Mouse (Mus musculus) forebrain, postnatal 0 days (tissue): ENCODE results near the gene Ankrd65. TPM values are rescaled to one million over a fixed set of nuclear protein-coding genes. Genes with fewer than 3 reads are reported as not detected.
"Not testable (repeated sequence)": the region's sequence is repeated elsewhere in the genome, so short reads cannot be mapped to it uniquely, and the experiment has no call there.

Experiments
- ATAC-seq: fragments of 200-750 bp; cut with Nextera tagmentation; 2 replicates; pipeline ENCODE4 v1.8.0; 2017; ENCODE audit warnings: mild to moderate bottlenecking, moderate library complexity
- DNase-seq: peaks from one replicate; pipeline ENCODE4 v3.0.0-alpha.2; 2015
- H3K27ac ChIP-seq: fragments of 300-500 bp; sonication (generic); 2 replicates; pipeline ENCODE4 v1.5.1; 2014; ENCODE audit warnings: low read depth, mild to moderate bottlenecking, antibody characterized with exemption, low read length, moderate library complexity, mixed read lengths
- H3K27me3 ChIP-seq: fragments of 300-500 bp; sonication (generic); 2 replicates; pipeline ENCODE4 v1.6.1; 2014; ENCODE audit warnings: mild to moderate bottlenecking, low read length, mixed read lengths; ENCODE audit not compliant: insufficient read depth
- H3K36me3 ChIP-seq: fragments of 300-500 bp; sonication (generic); 2 replicates; pipeline ENCODE4 v1.6.1; 2014; ENCODE audit warnings: mild to moderate bottlenecking, moderate library complexity; ENCODE audit not compliant: insufficient read depth
- H3K4me1 ChIP-seq: fragments of 300-500 bp; sonication (generic); 2 replicates; pipeline ENCODE4 v1.6.1; 2014; ENCODE audit warnings: antibody characterized with exemption; ENCODE audit not compliant: insufficient read depth
- H3K4me2 ChIP-seq: fragments of 300-500 bp; sonication (generic); 2 replicates; pipeline ENCODE4 v1.6.1; 2014; ENCODE audit warnings: low read depth, mild to moderate bottlenecking, moderate library complexity
- H3K4me3 ChIP-seq: fragments of 300-500 bp; sonication (generic); 2 replicates; pipeline ENCODE4 v1.5.1; 2014; ENCODE audit warnings: low read depth, low read length, mixed read lengths
- H3K9ac ChIP-seq: fragments of 300-500 bp; sonication (generic); 2 replicates; pipeline ENCODE4 v1.6.1; 2014; ENCODE audit warnings: mild to moderate bottlenecking
- H3K9me3 ChIP-seq: fragments of 300-500 bp; sonication (generic); 2 replicates; pipeline ENCODE4 v1.6.1; 2016; ENCODE audit warnings: low read length
- CTCF ChIP-seq: sonication (generic); IDR thresholded peaks from 2 replicates; pipeline ENCODE4 v1.5.1; 2016; ENCODE audit warnings: antibody characterized with exemption, control low read depth, low read depth
- WGBS: fragments of 180-500 bp; shearing (Covaris S2); extraction: QIAGEN DNeasy Blood & Tissue Kit; methylation state at CpG from one replicate; pipeline ENCODE4 v1.1.7; 2014; 5-methylcytosine and 5-hydroxymethylcytosine counted together
- polyA plus RNA-seq: library from polyadenylated mRNA; unstranded; fragments of >200 nt; fragmentation: Nextera tagmentation; extraction: Ambion mirVana; gene quantifications from 2 replicates; pipeline ENCODE4 v1.2.1, GENCODE M21; 2015
- total RNA-seq: library from RNA; depleted of rRNA; stranded (reverse); fragments of >200 nt; gene quantifications from 2 replicates; pipeline ENCODE4 v1.2.3, GENCODE M21; 2014

Gene Ankrd65
- total and polyA plus RNA-seq, 2 experiments from 2014 or later: not detected

- ATAC-seq (peak; percentile 94), DNase-seq (peak; percentile 89)
- H3K9me3 ChIP-seq: no peaks in the 10 kb centered on the region
- 4% methylated on average over 51 of the region's 52 CpGs for WGBS
- H3K27me3 ChIP-seq: no peaks in the 10 kb centered on the region
- TF ChIP-seq CTCF: peak; percentile 80
- no peaks in the 10 kb centered on the region for H3K36me3 ChIP-seq
- H3K4me2 ChIP-seq: peak overlapping the region; percentile 76
- peak overlapping the region; percentile 96 for H3K9ac ChIP-seq
- H3K4me1 ChIP-seq: peaks cover 2% of the 10 kb centered on the region; the same call in 1 of the 2 replicates
- H3K4me3 ChIP-seq: peak overlapping the region; percentile 64
- H3K27ac ChIP-seq: peak overlapping the region; percentile 88
Measured at GRCm38 (mm10) chr4:155784081-155784701, 6.0 kb upstream of the Ankrd65 start.

DNA sequence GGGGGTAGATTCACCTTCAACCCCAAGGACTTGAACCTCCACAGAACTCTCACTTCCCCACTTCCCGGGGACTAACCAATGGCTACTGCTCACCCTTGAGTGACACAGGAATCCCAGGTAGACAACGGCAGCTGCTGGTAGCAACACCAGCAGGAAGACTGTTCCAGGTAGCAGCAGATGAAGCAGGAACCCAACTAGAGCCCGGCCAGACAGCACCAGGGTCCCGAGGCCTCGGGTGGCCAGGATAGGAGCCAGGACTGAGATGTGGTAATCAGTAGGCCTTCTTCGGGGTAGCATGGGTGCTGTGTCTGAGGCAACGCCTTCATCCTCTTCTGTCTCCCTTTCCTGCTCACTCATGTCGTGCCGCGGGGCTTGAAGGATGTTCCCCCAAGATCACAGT lies 5.0 kb upstream of the Ankrd65 start:
- H3K4me3 ChIP-seq: no peak overlapping the region
- 80% methylated on average over 10 of the region's 10 CpGs for WGBS
- no peaks in the 10 kb centered on the region for H3K27me3 ChIP-seq
- H3K9ac ChIP-seq: 0 out of 2 replicates have a peak overlapping the region, but pooled peaks have one; percentile 10
- H3K27ac ChIP-seq: no peak overlapping the region
- no peak overlapping the region for H3K4me2 ChIP-seq
- DNase-seq: no peak
- H3K36me3 ChIP-seq: no peaks in the 10 kb centered on the region
- H3K9me3 ChIP-seq: no peaks in the 10 kb centered on the region
- peaks cover 2% of the 10 kb centered on the region; the same call in 1 of the 2 replicates for H3K4me1 ChIP-seq
- ATAC-seq: no peak
- TF ChIP-seq CTCF: no peak

GRCm38 (mm10) chr4:155785819-155786218 lies 4.4 kb upstream of the Ankrd65 start, which contains the start of gene Tmem88b:
Gene Tmem88b, minus strand, starts transcription at chr4:155785874.
- no peaks in the 10 kb centered on the region for H3K27me3 ChIP-seq
- WGBS: 63% methylated on average over 5 of the region's 5 CpGs
- H3K4me1 ChIP-seq: peaks cover 2% of the 10 kb centered on the region; the same call in 1 of the 2 replicates
- peak within 1 kb of the TSS; percentile 88 for H3K27ac ChIP-seq
- no peak for ATAC-seq
- peak; percentile 42; the same call in 1 of the 2 replicates for TF ChIP-seq CTCF
- H3K9ac ChIP-seq: peak within 1 kb of the TSS; percentile 96
- H3K4me3 ChIP-seq: peak within 1 kb of the TSS; percentile 64
- no peaks in the 10 kb centered on the region for H3K9me3 ChIP-seq
- no peaks in the 10 kb centered on the region for H3K36me3 ChIP-seq
- DNase-seq: no peak
- peak within 1 kb of the TSS; percentile 76 for H3K4me2 ChIP-seq

GRCm38 (mm10) chr4:155788300-155788699 lies 1.9 kb upstream of the Ankrd65 start:
- TF ChIP-seq CTCF: no peak
- H3K27me3 ChIP-seq: no peaks in the 10 kb centered on the region
- no peak overlapping the region for H3K9ac ChIP-seq
- H3K9me3 ChIP-seq: no peaks in the 10 kb centered on the region
- H3K36me3 ChIP-seq: no peaks in the 10 kb centered on the region
- no peak overlapping the region for H3K4me3 ChIP-seq
- DNase-seq: no peak
- no peak overlapping the region for H3K4me2 ChIP-seq
- H3K4me1 ChIP-seq: peaks cover 2% of the 10 kb centered on the region; the same call in 1 of the 2 replicates
- WGBS: 72% methylated on average over 3 of the region's 3 CpGs
- ATAC-seq: no peak
- no peak overlapping the region for H3K27ac ChIP-seq

DNA sequence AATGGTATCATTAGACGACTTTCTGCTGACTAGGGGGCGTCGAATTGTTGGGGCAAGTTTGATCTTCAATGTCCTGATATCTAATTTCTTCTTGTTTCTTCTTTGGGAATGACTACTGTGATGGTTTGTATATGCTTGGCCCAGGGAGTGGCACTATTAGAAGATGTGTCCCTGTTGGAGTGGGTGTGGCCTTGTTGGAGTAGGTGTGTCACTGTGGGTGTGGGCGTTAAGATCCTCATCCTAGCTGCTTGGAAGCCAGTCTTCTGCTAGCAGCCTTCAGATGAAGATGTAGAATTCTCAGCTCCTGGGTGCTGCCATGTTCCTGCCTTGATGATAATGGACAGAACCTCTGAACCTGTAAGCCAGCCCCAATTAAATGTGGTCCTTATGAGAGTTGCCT lies 1.4 kb upstream of the Ankrd65 start:
- H3K36me3 ChIP-seq, H3K4me1 ChIP-seq, ATAC-seq, H3K27ac ChIP-seq, H3K4me2 ChIP-seq, H3K4me3 ChIP-seq, H3K27me3 ChIP-seq, H3K9ac ChIP-seq, DNase-seq, H3K9me3 ChIP-seq: not testable (repeated sequence)
- WGBS: 85% methylated on average over 4 of the region's 4 CpGs

DNA sequence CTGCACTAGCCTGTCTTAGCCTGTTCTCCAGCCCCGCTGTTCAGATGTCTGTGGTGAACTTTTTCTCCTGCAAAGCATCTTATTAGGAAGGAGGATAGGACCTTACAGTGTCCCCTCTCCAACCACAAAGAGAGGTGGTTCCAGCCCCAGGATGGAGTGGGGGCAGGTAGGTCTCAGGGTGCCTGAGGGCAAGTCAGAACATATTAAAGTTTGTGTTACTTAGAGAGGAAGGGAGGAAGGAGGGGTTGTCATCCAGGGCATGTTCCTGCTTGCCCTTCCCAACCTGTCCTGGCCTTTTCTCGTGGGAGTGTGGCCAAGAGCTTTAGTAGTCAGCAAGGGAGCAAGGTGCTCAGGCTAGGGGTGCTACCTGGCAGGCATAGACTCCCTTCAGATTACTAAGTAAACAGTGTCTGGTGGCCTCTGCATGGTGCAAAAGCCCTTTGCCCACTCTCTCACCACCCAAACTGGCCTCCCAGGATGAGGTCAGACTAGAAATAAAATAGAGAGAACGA lies 467 bp downstream of the Ankrd65 start:
- ATAC-seq (no peak), DNase-seq (no peak)
- 71% methylated on average over 3 of the region's 3 CpGs for WGBS
- H3K9me3 ChIP-seq: no peaks in the 10 kb centered on the region
- no peak overlapping the region for H3K4me2 ChIP-seq
- no peak overlapping the region for H3K9ac ChIP-seq
- H3K4me1 ChIP-seq: no peaks in the 10 kb centered on the region
- H3K36me3 ChIP-seq: no peaks in the 10 kb centered on the region
- no peak overlapping the region for H3K4me3 ChIP-seq
- TF ChIP-seq CTCF: no peak
- H3K27ac ChIP-seq: no peak overlapping the region
- H3K27me3 ChIP-seq: no peaks in the 10 kb centered on the region

GRCm38 (mm10) chr4:155791240-155791933 lies 1.1 kb downstream of the Ankrd65 start:
- TF ChIP-seq CTCF: no peak
- ATAC-seq: no peak
- no peak overlapping the region for H3K27ac ChIP-seq

More at GRCm38 (mm10) chr4:155791240-155791933, 1.1 kb downstream of the Ankrd65 start:
- Histone ChIP-seq H3K9ac (no peak overlapping the region), H3K4me1 (no peaks in the 10 kb centered on the region), H3K4me3 (no peak overlapping the region), H3K36me3 (no peaks in the 10 kb centered on the region), H3K4me2 (no peak overlapping the region), H3K27me3 (no peaks in the 10 kb centered on the region), H3K9me3 (no peaks in the 10 kb centered on the region)
- WGBS: 81% methylated on average over 24 of the region's 24 CpGs
- no peak for DNase-seq
